Mouse (Mus musculus) embryonic facial prominence, embryonic 13.5 days (tissue): ENCODE results near the gene Aff1. TPM values are rescaled to one million over a fixed set of nuclear protein-coding genes. Genes with fewer than 3 reads are reported as not detected.

ENCODE experiments used
- ATAC-seq: fragments of 200-750 bp; cut with Nextera tagmentation; 2 replicates; pipeline ENCODE4 v1.8.0; 2017; ENCODE audit warnings: low read depth; ENCODE audit not compliant: insufficient number of reproducible peaks, insufficient read depth, low FRiP score, low TSS enrichment
- H3K27ac ChIP-seq: fragments of 300-500 bp; sonication (generic); 2 replicates; pipeline ENCODE4 v1.5.1; 2015; ENCODE audit warnings: moderate library complexity, mild to moderate bottlenecking, inconsistent platforms
- H3K27me3 ChIP-seq: fragments of 300-500 bp; sonication (generic); 2 replicates; pipeline ENCODE4 v1.6.1; 2015; ENCODE audit warnings: mild to moderate bottlenecking, inconsistent platforms
- H3K36me3 ChIP-seq: fragments of 300-500 bp; sonication (generic); 2 replicates; pipeline ENCODE4 v1.6.1; 2015; ENCODE audit warnings: mild to moderate bottlenecking, inconsistent platforms
- H3K4me1 ChIP-seq: fragments of 300-500 bp; sonication (generic); 2 replicates; pipeline ENCODE4 v1.6.1; 2015; ENCODE audit warnings: inconsistent platforms
- H3K4me2 ChIP-seq: fragments of 300-500 bp; sonication (generic); 2 replicates; pipeline ENCODE4 v1.6.1; 2015; ENCODE audit warnings: moderate library complexity, mild to moderate bottlenecking, inconsistent platforms
- H3K4me3 ChIP-seq: fragments of 300-500 bp; sonication (generic); 2 replicates; pipeline ENCODE4 v1.5.1; 2015; ENCODE audit warnings: mild to moderate bottlenecking, inconsistent platforms
- H3K9ac ChIP-seq: fragments of 300-500 bp; sonication (generic); 2 replicates; pipeline ENCODE4 v1.6.1; 2015; ENCODE audit warnings: mild to moderate bottlenecking, inconsistent platforms
- H3K9me3 ChIP-seq: fragments of 300-500 bp; sonication (generic); 2 replicates; pipeline ENCODE4 v1.6.1; 2016; ENCODE audit warnings: inconsistent platforms
- WGBS: fragments of 180-500 bp; shearing (Covaris S2); methylation state at CpG from one replicate; pipeline ENCODE4 v1.1.7; 2015; ENCODE audit warnings: mixed read lengths; 5-methylcytosine and 5-hydroxymethylcytosine counted together
- polyA plus RNA-seq: library from polyadenylated mRNA; unstranded; fragments of >200 nt; fragmentation: Nextera tagmentation; extraction: Ambion mirVana; gene quantifications from 2 replicates; pipeline ENCODE4 v1.2.1, GENCODE M21; 2015

Gene Aff1
- polyA plus RNA-seq, 1 experiment from 2014 or later, result 5.2 TPM

GRCm38 (mm10) chr5:103714943-103715342, 22.8 kb downstream of the Aff1 start:
- Histone ChIP-seq H3K4me2 (no peak overlapping the region), H3K4me1 (no peaks in the 10 kb centered on the region), H3K36me3 (no peaks in the 10 kb centered on the region), H3K4me3 (no peak overlapping the region), H3K9me3 (no peaks in the 10 kb centered on the region), H3K27me3 (no peaks in the 10 kb centered on the region), H3K27ac (no peak overlapping the region), H3K9ac (no peak overlapping the region)
- WGBS, result 78% methylated on average over 6 of the region's 6 CpGs
- no peak for ATAC-seq

GRCm38 (mm10) chr5:103716824-103717342, 24.7 kb downstream of the Aff1 start:
- H3K4me2 ChIP-seq, result no peak overlapping the region
- H3K4me3 ChIP-seq, result no peak overlapping the region
- H3K9me3 ChIP-seq, result no peaks in the 10 kb centered on the region
- no peaks in the 10 kb centered on the region for H3K4me1 ChIP-seq
- no peak overlapping the region for H3K27ac ChIP-seq
- no peaks in the 10 kb centered on the region for H3K27me3 ChIP-seq
- WGBS, result 65% methylated on average over 5 of the region's 5 CpGs
- H3K9ac ChIP-seq, result no peak overlapping the region
- no peaks in the 10 kb centered on the region for H3K36me3 ChIP-seq
- ATAC-seq, result no peak

- WGBS, result 50% methylated on average over 6 of the region's 6 CpGs
- no peaks in the 10 kb centered on the region for H3K36me3 ChIP-seq
- H3K4me3 ChIP-seq, result no peak overlapping the region
- H3K4me2 ChIP-seq, result no peak overlapping the region
- H3K27ac ChIP-seq, result no peak overlapping the region
- H3K9me3 ChIP-seq, result no peaks in the 10 kb centered on the region
- 0 out of 2 replicates have a peak, but pooled peaks cover under 1% of the 10 kb centered on the region for H3K4me1 ChIP-seq
- no peak for ATAC-seq
- H3K27me3 ChIP-seq, result no peaks in the 10 kb centered on the region
- no peak overlapping the region for H3K9ac ChIP-seq
These were observed 27.0 kb downstream of the Aff1 start for GRCm38 (mm10) chr5:103719131-103719530.

GRCm38 (mm10) chr5:103719851-103720250, 27.7 kb downstream of the Aff1 start:
- Histone ChIP-seq H3K36me3 (no peaks in the 10 kb centered on the region), H3K4me2 (no peak overlapping the region), H3K9ac (no peak overlapping the region), H3K4me3 (no peak overlapping the region), H3K27me3 (no peaks in the 10 kb centered on the region), H3K27ac (no peak overlapping the region), H3K4me1 (peaks cover 7% of the 10 kb centered on the region; the same call in 1 of the 2 replicates), H3K9me3 (no peaks in the 10 kb centered on the region)
- no peak for ATAC-seq
- WGBS, result 51% methylated on average over 3 of the region's 3 CpGs

GRCm38 (mm10) chr5:103720967-103721366, 28.8 kb downstream of the Aff1 start:
- Histone ChIP-seq H3K36me3 (no peaks in the 10 kb centered on the region), H3K4me3 (no peak overlapping the region), H3K4me2 (no peak overlapping the region), H3K9ac (no peak overlapping the region), H3K27ac (no peak overlapping the region), H3K27me3 (no peaks in the 10 kb centered on the region), H3K4me1 (peaks cover 8% of the 10 kb centered on the region; the same call in 1 of the 2 replicates), H3K9me3 (no peaks in the 10 kb centered on the region)
- no peak for ATAC-seq
- WGBS, result 78% methylated on average over 6 of the region's 6 CpGs

GRCm38 (mm10) chr5:103721490-103721889, 29.3 kb downstream of the Aff1 start:
- Histone ChIP-seq H3K4me3 (no peak overlapping the region), H3K9ac (no peak overlapping the region), H3K9me3 (no peaks in the 10 kb centered on the region), H3K27me3 (no peaks in the 10 kb centered on the region), H3K4me1 (peaks cover 8% of the 10 kb centered on the region; the same call in 1 of the 2 replicates), H3K4me2 (no peak overlapping the region), H3K27ac (no peak overlapping the region), H3K36me3 (no peaks in the 10 kb centered on the region)
- ATAC-seq, result no peak
- WGBS, result 86% methylated on average over 4 of the region's 4 CpGs

- Histone ChIP-seq H3K9me3 (no peaks in the 10 kb centered on the region), H3K9ac (no peak overlapping the region), H3K27ac (no peak overlapping the region), H3K4me3 (no peak overlapping the region), H3K4me1 (peaks cover 8% of the 10 kb centered on the region; the same call in 1 of the 2 replicates), H3K36me3 (no peaks in the 10 kb centered on the region), H3K4me2 (no peak overlapping the region), H3K27me3 (no peaks in the 10 kb centered on the region)
- no peak for ATAC-seq
- WGBS, result 74% methylated on average over 4 of the region's 4 CpGs
These were observed 30.5 kb downstream of the Aff1 start for GRCm38 (mm10) chr5:103722721-103723120.

GRCm38 (mm10) chr5:103724384-103724783, 32.2 kb downstream of the Aff1 start:
- Histone ChIP-seq H3K4me3 (no peak overlapping the region), H3K4me1 (peaks cover 8% of the 10 kb centered on the region; the same call in 1 of the 2 replicates), H3K4me2 (no peak overlapping the region), H3K9me3 (no peaks in the 10 kb centered on the region), H3K9ac (no peak overlapping the region), H3K27me3 (no peaks in the 10 kb centered on the region), H3K27ac (no peak overlapping the region), H3K36me3 (no peaks in the 10 kb centered on the region)
- 6% methylated on average over 6 of the region's 6 CpGs for WGBS
- no peak for ATAC-seq

- H3K27me3 ChIP-seq, result no peaks in the 10 kb centered on the region
- no peak overlapping the region for H3K27ac ChIP-seq
- no peaks in the 10 kb centered on the region for H3K36me3 ChIP-seq
- no peak for ATAC-seq
- H3K4me2 ChIP-seq, result no peak overlapping the region
- peaks cover 8% of the 10 kb centered on the region; the same call in 1 of the 2 replicates for H3K4me1 ChIP-seq
- H3K9ac ChIP-seq, result no peak overlapping the region
- no peaks in the 10 kb centered on the region for H3K9me3 ChIP-seq
- 23% methylated on average over 3 of the region's 3 CpGs for WGBS
- no peak overlapping the region for H3K4me3 ChIP-seq
These were observed 32.6 kb downstream of the Aff1 start for GRCm38 (mm10) chr5:103724823-103725222.

- Histone ChIP-seq H3K4me1 (peaks cover 8% of the 10 kb centered on the region; the same call in 1 of the 2 replicates), H3K27ac (no peak overlapping the region), H3K4me2 (no peak overlapping the region), H3K9ac (no peak overlapping the region), H3K9me3 (no peaks in the 10 kb centered on the region), H3K4me3 (no peak overlapping the region), H3K36me3 (no peaks in the 10 kb centered on the region), H3K27me3 (no peaks in the 10 kb centered on the region)
- WGBS, result 58% methylated on average over 9 of the region's 9 CpGs
- no peak for ATAC-seq
These were observed 33.3 kb downstream of the Aff1 start for GRCm38 (mm10) chr5:103725268-103726149.

GRCm38 (mm10) chr5:103726281-103726938, 34.2 kb downstream of the Aff1 start:
- Histone ChIP-seq H3K27me3 (no peaks in the 10 kb centered on the region), H3K4me1 (peaks cover 8% of the 10 kb centered on the region; the same call in 1 of the 2 replicates), H3K9me3 (no peaks in the 10 kb centered on the region), H3K36me3 (no peaks in the 10 kb centered on the region), H3K27ac (no peak overlapping the region), H3K9ac (no peak overlapping the region), H3K4me3 (no peak overlapping the region), H3K4me2 (no peak overlapping the region)
- 42% methylated on average over 8 of the region's 8 CpGs for WGBS
- no peak for ATAC-seq
